Mouse (Mus musculus): Measurements from ENCODE around the gene 9530077C05Rik. TPM values are rescaled to one million over a fixed set of nuclear protein-coding genes. Genes with fewer than 3 reads are reported as not detected.
"Not testable (repeated sequence)": the region's sequence is repeated elsewhere in the genome, so short reads cannot be mapped to it uniquely, and the experiment has no call there.

The 9530077C05Rik gene
- polyA plus RNA-seq, 1 experiment from 2014 or later: 1.2 TPM

DNA sequence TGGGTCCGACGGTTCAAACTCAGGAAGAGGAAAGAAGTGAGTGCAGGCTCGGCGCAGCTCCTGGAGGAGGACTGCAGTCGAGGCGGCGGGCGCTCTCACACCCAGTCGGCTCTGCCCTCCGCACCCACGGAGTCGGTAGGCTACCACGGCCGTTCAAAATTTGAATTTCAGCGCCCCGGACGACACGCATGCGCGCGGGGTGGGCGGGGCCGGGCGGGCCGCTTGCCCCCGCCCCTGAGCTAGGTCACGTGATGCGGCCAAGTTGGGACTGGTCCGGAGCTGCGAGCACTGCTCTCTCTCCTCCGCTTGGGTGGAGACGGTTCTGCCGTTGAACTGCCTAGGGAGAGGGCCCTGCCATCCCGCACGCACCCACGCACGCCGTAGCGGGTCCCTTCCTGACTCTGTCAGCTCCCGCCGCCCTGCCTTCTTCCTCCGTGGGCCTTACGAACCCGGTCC lies 22.3 kb upstream of the 9530077C05Rik start, which contains the start of gene Anln:
Gene Anln, minus strand, starts transcription at position 168 of the 456 bp plus-strand sequence.
- peak within 1 kb of the TSS; percentile 99 for H3K9ac ChIP-seq (ENCODE audit: low read depth, low read length)
- ATAC-seq (ENCODE audit: low read depth): peak; percentile 94
- peak within 1 kb of the TSS; percentile 97 for H3K4me2 ChIP-seq (ENCODE audit: low read depth, low read length)
- WGBS (ENCODE audit: insufficient replicate concordance): under 1% methylated on average over 40 of the region's 44 CpGs
- H3K27ac ChIP-seq (ENCODE audit: low read length): peak within 1 kb of the TSS; percentile 97
- no peaks in the 10 kb centered on the region for H3K9me3 ChIP-seq (replicated peaks; ENCODE audit: control insufficient read depth, low read length)
- peaks cover 30% of the 10 kb centered on the region for H3K4me1 ChIP-seq (ENCODE audit: control insufficient read depth, low read depth, low read length)
- H3K27me3 ChIP-seq (ENCODE audit: control insufficient read depth, insufficient read depth, low read depth, low read length): no peaks in the 10 kb centered on the region
- no peaks in the 10 kb centered on the region; the same call in 1 of the 2 replicates for H3K36me3 ChIP-seq (ENCODE audit: control insufficient read depth, insufficient read depth)
- peak within 1 kb of the TSS; percentile 96 for H3K4me3 ChIP-seq (ENCODE audit: low read depth, low read length)

DNA sequence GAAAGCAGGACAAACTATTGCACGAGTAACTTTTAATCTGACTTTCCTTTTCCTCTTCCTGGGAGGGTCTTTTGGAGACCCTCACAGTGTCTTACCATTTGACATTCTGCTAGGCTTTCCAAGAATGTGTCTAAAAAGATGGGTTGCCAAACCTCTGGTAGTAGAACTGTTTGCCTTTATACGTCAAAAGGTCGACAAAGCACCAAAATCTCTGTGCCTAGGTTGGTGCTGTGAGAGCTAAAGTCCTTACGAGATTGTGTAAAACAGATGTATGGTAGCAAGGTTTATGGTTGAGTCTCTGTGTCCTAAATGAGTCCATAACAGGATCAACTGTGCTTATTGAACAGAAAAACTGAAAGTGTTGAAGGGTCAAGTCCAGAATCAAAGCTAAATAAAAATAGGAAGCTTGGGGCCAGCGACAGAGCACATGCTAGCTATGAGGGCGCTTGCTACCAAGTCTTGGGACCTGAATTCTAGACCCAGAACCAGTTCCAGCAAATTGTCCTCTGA lies 21.5 kb upstream of the 9530077C05Rik start:
- ATAC-seq (ENCODE audit: low read depth): no peak
- Histone ChIP-seq H3K4me3 (ENCODE audit: low read depth, low read length) (peak overlapping the region; percentile 96), H3K9ac (ENCODE audit: low read depth, low read length) (peak overlapping the region; percentile 91), H3K9me3 (replicated peaks; ENCODE audit: control insufficient read depth, low read length) (no peaks in the 10 kb centered on the region), H3K27me3 (ENCODE audit: control insufficient read depth, insufficient read depth, low read depth, low read length) (no peaks in the 10 kb centered on the region), H3K27ac (ENCODE audit: low read length) (peak overlapping the region; percentile 97; the same call in 1 of the 2 replicates), H3K4me2 (ENCODE audit: low read depth, low read length) (peak overlapping the region; percentile 97), H3K36me3 (ENCODE audit: control insufficient read depth, insufficient read depth) (no peaks in the 10 kb centered on the region), H3K4me1 (ENCODE audit: control insufficient read depth, low read depth, low read length) (peaks cover 30% of the 10 kb centered on the region)
- WGBS (ENCODE audit: insufficient replicate concordance): 39% methylated on average over 6 of the region's 6 CpGs

DNA sequence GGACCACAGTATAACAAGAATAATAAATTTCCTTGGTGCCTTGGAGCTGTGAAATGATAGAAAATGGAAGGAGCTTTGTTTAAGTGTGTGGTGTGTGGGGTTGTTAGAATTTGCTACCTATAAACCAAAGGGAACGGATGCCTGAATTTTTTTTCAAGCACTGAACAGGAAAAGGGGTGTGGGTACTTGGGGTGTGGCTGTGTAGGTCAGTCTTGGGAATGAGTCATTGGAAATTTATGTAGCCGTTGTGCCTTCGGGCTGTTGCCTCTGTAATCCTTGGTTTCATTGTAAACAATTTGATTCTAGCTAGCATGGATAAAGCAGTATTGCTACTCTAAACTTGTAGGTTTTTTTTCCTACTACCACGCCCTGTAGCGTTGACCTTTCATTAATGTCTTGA lies 20.9 kb upstream of the 9530077C05Rik start:
- H3K4me3 ChIP-seq (ENCODE audit: low read depth, low read length): no peak overlapping the region
- no peaks in the 10 kb centered on the region for H3K36me3 ChIP-seq (ENCODE audit: control insufficient read depth, insufficient read depth)
- H3K4me2 ChIP-seq (ENCODE audit: low read depth, low read length): no peak overlapping the region
- H3K9ac ChIP-seq (ENCODE audit: low read depth, low read length): no peak overlapping the region
- H3K9me3 ChIP-seq (replicated peaks; ENCODE audit: control insufficient read depth, low read length): no peaks in the 10 kb centered on the region
- H3K4me1 ChIP-seq (ENCODE audit: control insufficient read depth, low read depth, low read length): peaks cover 26% of the 10 kb centered on the region
- H3K27me3 ChIP-seq (ENCODE audit: control insufficient read depth, insufficient read depth, low read depth, low read length): no peaks in the 10 kb centered on the region
- WGBS (ENCODE audit: insufficient replicate concordance): 69% methylated on average over 5 of the region's 5 CpGs
- ATAC-seq (ENCODE audit: low read depth): no peak
- no peak overlapping the region for H3K27ac ChIP-seq (ENCODE audit: low read length)

DNA sequence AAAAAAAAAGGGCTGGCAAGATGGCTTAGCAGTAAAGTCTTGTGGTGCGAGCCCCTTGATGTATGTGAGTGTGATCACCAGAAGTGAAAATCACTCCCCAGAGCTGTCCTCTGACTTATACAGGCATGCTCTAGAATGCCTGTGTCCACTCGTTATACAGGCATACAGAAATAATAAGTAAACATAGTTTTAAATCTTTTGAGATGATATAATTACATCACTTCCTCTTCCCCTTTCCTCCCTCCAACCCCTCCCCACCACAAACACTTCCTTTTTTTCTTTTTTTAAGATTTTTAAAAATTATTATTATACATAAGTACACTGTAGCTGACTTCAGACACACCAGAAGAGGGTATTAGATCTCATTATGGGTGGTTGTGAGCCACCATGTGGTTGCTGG lies 16.6 kb upstream of the 9530077C05Rik start:
- Histone ChIP-seq H3K36me3 (ENCODE audit: control insufficient read depth, insufficient read depth) (no peaks in the 10 kb centered on the region), H3K9ac (ENCODE audit: low read depth, low read length) (no peak overlapping the region), H3K27ac (ENCODE audit: low read length) (no peak overlapping the region), H3K4me3 (ENCODE audit: low read depth, low read length) (no peak overlapping the region), H3K27me3 (ENCODE audit: control insufficient read depth, insufficient read depth, low read depth, low read length) (no peaks in the 10 kb centered on the region), H3K4me2 (ENCODE audit: low read depth, low read length) (no peak overlapping the region), H3K9me3 (replicated peaks; ENCODE audit: control insufficient read depth, low read length) (no peaks in the 10 kb centered on the region), H3K4me1 (ENCODE audit: control insufficient read depth, low read depth, low read length) (peaks cover 8% of the 10 kb centered on the region)
- WGBS (ENCODE audit: insufficient replicate concordance): 67% methylated on average over 2 of the region's 2 CpGs
- ATAC-seq (ENCODE audit: low read depth): no peak

DNA sequence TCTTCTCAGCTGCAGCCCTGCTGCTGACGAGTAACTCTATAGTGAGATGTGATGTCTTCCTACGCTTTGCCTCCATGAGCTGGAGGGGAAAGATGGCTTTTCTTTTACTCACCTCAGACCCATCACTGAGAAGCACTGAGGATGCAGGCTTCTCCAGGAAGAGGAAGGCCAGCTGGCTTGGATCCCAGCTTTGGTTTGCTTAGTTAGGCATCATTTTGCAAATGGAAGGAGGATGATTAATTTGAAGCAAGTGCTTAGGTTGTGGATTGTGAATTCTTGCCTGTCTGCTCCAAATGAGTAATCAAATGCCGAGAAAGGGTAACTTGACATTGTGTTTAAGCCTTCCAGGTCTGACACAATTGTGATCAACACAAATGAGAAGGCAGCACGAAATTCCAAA lies 12.3 kb upstream of the 9530077C05Rik start:
- 66% methylated on average over 4 of the region's 4 CpGs for WGBS (ENCODE audit: insufficient replicate concordance)
- Histone ChIP-seq H3K4me2 (ENCODE audit: low read depth, low read length) (no peak overlapping the region), H3K27ac (ENCODE audit: low read length) (no peak overlapping the region), H3K4me3 (ENCODE audit: low read depth, low read length) (no peak overlapping the region), H3K27me3 (ENCODE audit: control insufficient read depth, insufficient read depth, low read depth, low read length) (no peaks in the 10 kb centered on the region), H3K9ac (ENCODE audit: low read depth, low read length) (no peak overlapping the region), H3K36me3 (ENCODE audit: control insufficient read depth, insufficient read depth) (no peaks in the 10 kb centered on the region), H3K9me3 (replicated peaks; ENCODE audit: control insufficient read depth, low read length) (no peaks in the 10 kb centered on the region), H3K4me1 (ENCODE audit: control insufficient read depth, low read depth, low read length) (no peaks in the 10 kb centered on the region)
- no peak for ATAC-seq (ENCODE audit: low read depth)

DNA sequence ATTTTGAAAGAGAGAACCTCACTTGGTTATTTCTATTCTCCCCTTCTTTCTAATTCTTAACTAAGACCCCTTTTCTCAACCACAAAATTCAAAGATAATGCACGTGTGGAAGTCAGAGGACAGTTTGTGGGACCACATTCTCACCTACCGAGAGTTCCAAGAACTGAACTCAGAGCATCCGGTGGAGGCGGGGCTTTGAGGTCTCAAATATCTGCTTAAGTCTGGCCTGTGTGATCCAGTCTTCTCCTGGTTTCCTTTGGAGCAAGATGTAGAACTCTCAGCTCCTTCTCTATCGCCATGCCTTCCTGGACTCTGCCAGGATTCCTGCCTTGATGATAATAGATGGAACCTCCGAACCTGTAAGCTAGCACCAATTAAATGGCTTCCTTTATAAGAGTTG lies 9.3 kb upstream of the 9530077C05Rik start:
- Histone ChIP-seq H3K4me1 (ENCODE audit: control insufficient read depth, low read depth, low read length) (no peaks in the 10 kb centered on the region), H3K36me3 (ENCODE audit: control insufficient read depth, insufficient read depth) (no peaks in the 10 kb centered on the region), H3K9ac (ENCODE audit: low read depth, low read length) (no peak overlapping the region), H3K4me2 (ENCODE audit: low read depth, low read length) (no peak overlapping the region), H3K27me3 (ENCODE audit: control insufficient read depth, insufficient read depth, low read depth, low read length) (no peaks in the 10 kb centered on the region), H3K9me3 (replicated peaks; ENCODE audit: control insufficient read depth, low read length) (no peaks in the 10 kb centered on the region), H3K27ac (ENCODE audit: low read length) (no peak overlapping the region), H3K4me3 (ENCODE audit: low read depth, low read length) (no peak overlapping the region)
- 63% methylated on average over 6 of the region's 6 CpGs for WGBS (ENCODE audit: insufficient replicate concordance)
- no peak for ATAC-seq (ENCODE audit: low read depth)

DNA sequence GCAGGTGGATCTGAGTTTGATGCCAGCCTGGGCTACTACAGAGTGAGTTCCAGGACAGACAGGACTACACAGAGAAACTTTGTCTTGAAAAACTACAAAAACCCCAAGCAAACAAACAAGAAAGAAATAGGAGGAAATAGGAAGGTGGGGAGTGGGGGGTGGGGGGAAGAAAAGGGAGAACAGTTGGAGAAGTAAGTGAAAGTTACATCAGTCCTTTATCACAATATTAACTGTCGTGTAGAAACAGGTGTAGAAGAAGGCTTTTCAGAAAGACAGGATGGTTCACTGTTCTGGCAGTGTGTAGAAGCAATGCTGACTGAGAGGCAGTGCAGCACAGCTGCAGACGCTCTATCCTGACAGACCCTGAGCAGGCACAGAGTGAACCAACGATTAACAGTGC lies 8.3 kb upstream of the 9530077C05Rik start:
- whole genome bisulfite sequencing (ENCODE audit: insufficient replicate concordance): 56% methylated on average over 3 of the region's 3 CpGs
- Histone ChIP-seq H3K36me3 (ENCODE audit: control insufficient read depth, insufficient read depth) (no peaks in the 10 kb centered on the region), H3K4me2 (ENCODE audit: low read depth, low read length) (no peak overlapping the region), H3K9me3 (replicated peaks; ENCODE audit: control insufficient read depth, low read length) (no peaks in the 10 kb centered on the region), H3K4me1 (ENCODE audit: control insufficient read depth, low read depth, low read length) (no peaks in the 10 kb centered on the region), H3K4me3 (ENCODE audit: low read depth, low read length) (no peak overlapping the region), H3K27me3 (ENCODE audit: control insufficient read depth, insufficient read depth, low read depth, low read length) (no peaks in the 10 kb centered on the region), H3K9ac (ENCODE audit: low read depth, low read length) (no peak overlapping the region), H3K27ac (ENCODE audit: low read length) (no peak overlapping the region)
- no peak for ATAC-seq (ENCODE audit: low read depth)

DNA sequence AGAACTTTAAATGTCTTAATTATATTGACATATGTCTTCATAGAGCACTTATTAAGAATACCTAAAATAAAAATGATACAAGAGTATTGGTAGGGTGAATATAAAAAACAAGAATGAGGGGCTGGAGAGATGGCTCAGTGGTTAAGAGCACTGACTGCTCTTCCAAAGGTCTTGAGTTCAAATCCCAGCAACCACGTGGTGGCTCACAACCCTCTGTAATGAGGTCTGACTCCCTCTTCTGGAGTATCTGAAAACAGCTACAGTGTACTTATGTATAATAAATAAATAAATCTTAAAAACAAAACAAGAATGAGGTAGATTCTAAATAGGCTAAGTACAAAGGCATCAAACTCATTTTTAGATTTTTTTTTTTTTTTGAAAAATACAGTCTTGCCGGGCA lies 7.8 kb upstream of the 9530077C05Rik start:
- not testable (repeated sequence) for H3K4me1 ChIP-seq (ENCODE audit: control insufficient read depth, low read depth, low read length); H3K4me3 ChIP-seq (ENCODE audit: low read depth, low read length); H3K36me3 ChIP-seq (ENCODE audit: control insufficient read depth, insufficient read depth); H3K27me3 ChIP-seq (ENCODE audit: control insufficient read depth, insufficient read depth, low read depth, low read length); H3K9ac ChIP-seq (ENCODE audit: low read depth, low read length); H3K9me3 ChIP-seq (replicated peaks; ENCODE audit: control insufficient read depth, low read length); ATAC-seq (ENCODE audit: low read depth); H3K27ac ChIP-seq (ENCODE audit: low read length); H3K4me2 ChIP-seq (ENCODE audit: low read depth, low read length)
- WGBS (ENCODE audit: insufficient replicate concordance): 40% methylated on average over 2 of the region's 2 CpGs

DNA sequence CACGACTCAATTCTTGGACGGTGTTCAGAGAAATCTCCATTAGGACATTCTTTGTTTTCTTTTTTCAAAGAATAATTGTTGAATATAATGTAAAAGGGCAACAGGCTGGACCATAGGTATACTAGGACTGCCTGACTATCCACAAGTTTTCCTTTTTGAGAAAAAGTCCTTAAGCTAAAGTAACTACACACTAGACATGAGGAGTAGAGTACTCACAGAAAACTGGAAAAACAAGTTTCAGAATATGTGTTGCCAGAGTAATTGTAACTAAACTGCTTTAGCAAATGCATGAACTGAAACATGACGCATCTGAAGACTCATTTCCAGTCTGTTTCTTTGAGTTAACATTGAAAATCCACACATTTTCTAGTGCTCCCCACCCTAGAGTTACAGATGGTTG lies 5.9 kb upstream of the 9530077C05Rik start:
- no peak overlapping the region for H3K27ac ChIP-seq (ENCODE audit: low read length)

More for the DNA sequence above, 5.9 kb upstream of the 9530077C05Rik start:
- Histone ChIP-seq H3K36me3 (ENCODE audit: control insufficient read depth, insufficient read depth) (no peaks in the 10 kb centered on the region), H3K9ac (ENCODE audit: low read depth, low read length) (no peak overlapping the region), H3K27me3 (ENCODE audit: control insufficient read depth, insufficient read depth, low read depth, low read length) (no peaks in the 10 kb centered on the region), H3K4me3 (ENCODE audit: low read depth, low read length) (no peak overlapping the region), H3K9me3 (replicated peaks; ENCODE audit: control insufficient read depth, low read length) (no peaks in the 10 kb centered on the region), H3K4me1 (ENCODE audit: control insufficient read depth, low read depth, low read length) (no peaks in the 10 kb centered on the region), H3K4me2 (ENCODE audit: low read depth, low read length) (no peak overlapping the region)
- 73% methylated on average over 3 of the region's 3 CpGs for WGBS (ENCODE audit: insufficient replicate concordance)
- no peak for ATAC-seq (ENCODE audit: low read depth)

Data from liver, embryonic 16.5 days (tissue).